9 mouse cellular contexts compared by ENCODE assay signal in genomic region chr4:141134751-141135530, GRCm38 (mm10). TPM values are rescaled to one million over a fixed set of nuclear protein-coding genes. Genes with fewer than 3 reads are reported as not detected.
DNase-seq lines count a peak whose midpoint lies in the region; ATAC-seq and TF ChIP-seq lines count a peak whose summit lies in the region.
"Had no signal": no experiment of that assay in that cellular context is flagged by ENCODE, and none has a peak within 500 bp of the region (broad histone marks: within the 10 kb centered on the region; RNA-seq: fewer than 3 reads in every experiment).

No protein-coding gene starts in this region.

- TF ChIP-seq EP300 in ES-Bruce4 (IDR thresholded peaks at IDR 0.05; ENCODE audit: insufficient read depth, low read depth, low read length), result no peak

- no peak for TF ChIP-seq POLR2A in ES-Bruce4 (IDR thresholded peaks at IDR 0.05; ENCODE audit: insufficient read depth, low read length)

- H3K27me3 ChIP-seq in ES-Bruce4 (ENCODE audit: control insufficient read depth, insufficient read depth, low read length, poor library complexity, severe bottlenecking), result no peaks in the 10 kb centered on the region
- H3K27me3 ChIP-seq in embryonic facial prominence, embryonic 13.5 days, result no peaks in the 10 kb centered on the region
- H3K27me3 ChIP-seq in liver, embryonic 13.5 days, result no peaks in the 10 kb centered on the region

- no peaks in the 10 kb centered on the region for H3K9me3 ChIP-seq in ES-Bruce4 (replicated peaks; ENCODE audit: control insufficient read depth, insufficient read depth, low read length, poor library complexity, severe bottlenecking)
- H3K9me3 ChIP-seq in embryonic facial prominence, embryonic 13.5 days, result no peaks in the 10 kb centered on the region
- H3K9me3 ChIP-seq in liver, embryonic 13.5 days (replicated peaks), result no peaks in the 10 kb centered on the region

- no peak for TF ChIP-seq CTCF in ES-Bruce4 (IDR thresholded peaks at IDR 0.05; ENCODE audit: low read depth, low read length)

- no peaks in the 10 kb centered on the region for H3K36me3 ChIP-seq in ES-Bruce4 (ENCODE audit: control insufficient read depth, insufficient read depth, low read length, poor library complexity, severe bottlenecking)
- H3K36me3 ChIP-seq in embryonic facial prominence, embryonic 13.5 days, result peaks cover 10% of the 10 kb centered on the region; the same call in 1 of the 2 replicates
- H3K36me3 ChIP-seq in liver, embryonic 13.5 days, result peaks cover 14% of the 10 kb centered on the region; the same call in 1 of the 2 replicates

- H3K4me3 ChIP-seq in ES-Bruce4 (ENCODE audit: low read depth, low read length), result peak overlapping the region; percentile 11
- no peak overlapping the region for H3K4me3 ChIP-seq in embryonic facial prominence, embryonic 13.5 days
- H3K4me3 ChIP-seq in liver, embryonic 13.5 days (replicated peaks), result peak overlapping the region; percentile 18

- ATAC-seq in embryonic facial prominence, embryonic 13.5 days (ENCODE audit: insufficient number of reproducible peaks, insufficient read depth, low FRiP score, low TSS enrichment, low read depth), result no peak
- ATAC-seq in liver, embryonic 13.5 days (ENCODE audit: low read depth), result no peak

- no peak overlapping the region for H3K4me2 ChIP-seq in embryonic facial prominence, embryonic 13.5 days
- peak overlapping the region; percentile 47 for H3K4me2 ChIP-seq in liver, embryonic 13.5 days

- WGBS in embryonic facial prominence, embryonic 13.5 days, result 81% methylated on average over 20 of the region's 20 CpGs
- 67% methylated on average over 20 of the region's 20 CpGs for WGBS in liver, embryonic 13.5 days (ENCODE audit: insufficient replicate concordance)

- intact Hi-C loops in heart, postnatal 36 days (cut with DNase I), result loop anchor here (10.0 kb wide), 1 partner anchor 170 kb away; the partner anchor contains the start of gene Sdhb

- H3K9ac ChIP-seq in ES-Bruce4 (ENCODE audit: low read depth, poor library complexity, severe bottlenecking), result peak overlapping the region; percentile 3; the same call in 1 of the 2 replicates
- H3K9ac ChIP-seq in embryonic facial prominence, embryonic 13.5 days, result no peak overlapping the region
- peak overlapping the region; percentile 39; the same call in 1 of the 2 replicates for H3K9ac ChIP-seq in liver, embryonic 13.5 days

- DNase-seq in heart, postnatal 36 days, result peak; percentile 53
- no peak for DNase-seq in liver, embryonic 13.5 days
- DNase-seq in skeletal muscle tissue, adult 2 months (ENCODE audit: low read depth, low spot score), result peak; percentile 73
- DNase-seq in thymus, postnatal 0 days (ENCODE audit: low spot score), result no peak
- no peak for DNase-seq in adrenal gland, postnatal 4 days (ENCODE audit: low spot score in 2 of 2)
- DNase-seq in thymus, postnatal 10 days (ENCODE audit: low spot score in 2 of 2), result no peak

- H3K27ac ChIP-seq in ES-Bruce4 (ENCODE audit: insufficient read depth, low read length), result no peak overlapping the region
- H3K27ac ChIP-seq in embryonic facial prominence, embryonic 13.5 days, result peak overlapping the region; percentile 68
- H3K27ac ChIP-seq in liver, embryonic 13.5 days, result peak overlapping the region; percentile 72

- H3K4me1 ChIP-seq in ES-Bruce4 (ENCODE audit: control insufficient read depth, insufficient read depth, low read length), result peaks cover 12% of the 10 kb centered on the region
- peaks cover 69% of the 10 kb centered on the region for H3K4me1 ChIP-seq in embryonic facial prominence, embryonic 13.5 days
- H3K4me1 ChIP-seq in liver, embryonic 13.5 days (replicated peaks), result peaks cover 83% of the 10 kb centered on the region

RNA-seq across cellular contexts. Expression of gene Szrd1, which starts 4.6 kb away (rescaled TPM):
- polyA plus RNA-seq in ES-Bruce4 (2011; ENCODE audit: insufficient read depth, insufficient read length, low read depth, missing spikeins), result 122 and 136 TPM in 2 replicates
- polyA plus RNA-seq in embryonic facial prominence, embryonic 13.5 days (2015; fragmentation: Nextera tagmentation; extraction: Ambion mirVana), result 40.5 and 42.4 TPM in 2 replicates
- 10 to 100 TPM; 91.0 to 93.7 TPM for total RNA-seq in heart, postnatal 36 days (2021)
- polyA plus RNA-seq in liver, embryonic 13.5 days (2015; fragmentation: Nextera tagmentation; extraction: Ambion mirVana), result 21.2 and 22.5 TPM in 2 replicates
- polyA plus RNA-seq in thymus, postnatal 0 days (2015; fragmentation: Nextera tagmentation; extraction: Ambion mirVana), result 32.6 and 35.4 TPM in 2 replicates
- 100 to 1,000 TPM; 115 to 132 TPM for total RNA-seq in adrenal gland, postnatal 4 days (2021)

RNA-seq across cellular contexts. Expression of gene Fbxo42, which starts 12.8 kb away (rescaled TPM):
- 24.6 and 31.8 TPM in 2 replicates for polyA plus RNA-seq in ES-Bruce4 (2011; ENCODE audit: insufficient read depth, insufficient read length, low read depth, missing spikeins)
- 23.3 and 24.2 TPM in 2 replicates for polyA plus RNA-seq in embryonic facial prominence, embryonic 13.5 days (2015; fragmentation: Nextera tagmentation; extraction: Ambion mirVana)
- 10 to 100 TPM; 11.4 to 11.8 TPM for total RNA-seq in heart, postnatal 36 days (2021)
- polyA plus RNA-seq in liver, embryonic 13.5 days (2015; fragmentation: Nextera tagmentation; extraction: Ambion mirVana), result 13.9 and 14.2 TPM in 2 replicates
- 19.7 and 22.2 TPM in 2 replicates for polyA plus RNA-seq in thymus, postnatal 0 days (2015; fragmentation: Nextera tagmentation; extraction: Ambion mirVana)
- total RNA-seq in adrenal gland, postnatal 4 days (2021), result 10 to 100 TPM; 25.3 to 25.9 TPM

RNA-seq across cellular contexts. Expression of gene Spata21, which starts 46.8 kb away (rescaled TPM):
- polyA plus RNA-seq in ES-Bruce4 (2011; ENCODE audit: insufficient read depth, insufficient read length, low read depth, missing spikeins), result 0.67 TPM in 1 of 2 replicates, not detected in the other
- polyA plus RNA-seq in embryonic facial prominence, embryonic 13.5 days (2015; fragmentation: Nextera tagmentation; extraction: Ambion mirVana), result 0.22 and 0.32 TPM in 2 replicates
- not detected for total RNA-seq in heart, postnatal 36 days (2021)
- 0.13 TPM in 1 of 2 replicates, not detected in the other for polyA plus RNA-seq in liver, embryonic 13.5 days (2015; fragmentation: Nextera tagmentation; extraction: Ambion mirVana)
- 0.15 and 0.17 TPM in 2 replicates for polyA plus RNA-seq in thymus, postnatal 0 days (2015; fragmentation: Nextera tagmentation; extraction: Ambion mirVana)
- under 1 TPM; 0.68 to 0.81 TPM for total RNA-seq in adrenal gland, postnatal 4 days (2021)
- polyA plus RNA-seq: brain, embryonic 14.5 days had no signal

RNA-seq across cellular contexts. Expression of gene Necap2, which starts 56.8 kb away (rescaled TPM):
- polyA plus RNA-seq in ES-Bruce4 (2011; ENCODE audit: insufficient read depth, insufficient read length, low read depth, missing spikeins), result 27.7 and 34.6 TPM in 2 replicates
- polyA plus RNA-seq in embryonic facial prominence, embryonic 13.5 days (2015; fragmentation: Nextera tagmentation; extraction: Ambion mirVana), result 76.7 and 83.5 TPM in 2 replicates
- total RNA-seq in heart, postnatal 36 days (2021), result 10 to 100 TPM; 17.2 to 18.1 TPM
- 119 TPM in 2 replicates for polyA plus RNA-seq in liver, embryonic 13.5 days (2015; fragmentation: Nextera tagmentation; extraction: Ambion mirVana)
- polyA plus RNA-seq in thymus, postnatal 0 days (2015; fragmentation: Nextera tagmentation; extraction: Ambion mirVana), result 93.7 and 103 TPM in 2 replicates
- 10 to 100 TPM; 66.0 to 69.1 TPM for total RNA-seq in adrenal gland, postnatal 4 days (2021)

Comparison
In these comparisons a context has a peak if more than half of its experiments do, and no peak if none do; other contexts are left out.
1. DNase-seq: peak in heart, postnatal 36 days (2 of 2) and skeletal muscle tissue, adult 2 months (single experiment); none in liver, embryonic 13.5 days (single experiment), thymus, postnatal 0 days (single experiment), adrenal gland, postnatal 4 days (0 of 2) and thymus, postnatal 10 days (0 of 2).